ENCODE assay signal across 8 mouse cellular contexts in the genomic region with DNA sequence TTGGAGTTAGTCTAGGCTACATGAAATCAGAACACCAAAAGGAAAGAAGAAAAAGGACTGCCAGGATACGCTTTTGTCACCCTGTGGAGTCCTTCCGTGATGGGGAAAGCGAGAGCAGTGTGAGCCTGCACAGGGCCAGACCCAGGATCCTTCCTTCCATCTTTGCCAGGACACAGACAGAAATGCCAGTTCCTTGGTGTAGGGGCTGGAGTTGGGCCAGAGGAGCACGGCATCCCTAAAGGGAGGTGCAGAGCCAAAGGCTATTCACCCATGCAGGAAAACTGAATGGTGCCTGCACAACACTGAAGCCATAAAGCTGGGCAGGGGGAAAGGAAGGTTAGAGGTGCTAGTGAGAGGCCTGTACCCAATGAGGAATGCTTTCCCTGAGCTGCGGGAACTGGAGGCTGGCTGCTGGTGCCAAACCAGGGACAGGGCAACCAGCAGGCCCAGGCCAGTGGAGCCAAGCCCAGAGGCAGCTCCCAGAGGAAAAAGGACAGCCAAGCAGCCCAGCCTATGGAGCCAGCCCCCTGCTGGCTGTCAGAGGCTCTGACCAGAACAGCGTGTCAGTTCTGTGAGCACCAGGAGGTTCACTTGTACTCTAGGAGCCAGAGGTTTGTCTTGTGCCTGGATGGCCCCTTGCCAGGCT. TPM values are rescaled to one million over a fixed set of nuclear protein-coding genes. Genes with fewer than 3 reads are reported as not detected.
A peak's percentile ranks its signal among the peaks of the same experiment; 100 is the strongest.
DNase-seq lines count a peak whose midpoint lies in the region; ATAC-seq and TF ChIP-seq lines count a peak whose summit lies in the region.

No protein-coding gene starts in this region.

- H3K27me3 ChIP-seq in hindbrain, embryonic 11.5 days (ENCODE audit: control insufficient read depth, insufficient read depth, low read length), result no peaks in the 10 kb centered on the region
- H3K27me3 ChIP-seq in limb, embryonic 14.5 days (ENCODE audit: control insufficient read depth, insufficient read depth, low read length), result no peaks in the 10 kb centered on the region
- H3K27me3 ChIP-seq in midbrain, embryonic 13.5 days, result no peaks in the 10 kb centered on the region

- H3K36me3 ChIP-seq in hindbrain, embryonic 11.5 days (ENCODE audit: control insufficient read depth, insufficient read depth, low read length), result no peaks in the 10 kb centered on the region
- H3K36me3 ChIP-seq in limb, embryonic 14.5 days (ENCODE audit: control insufficient read depth, insufficient read depth, low read length), result no peaks in the 10 kb centered on the region
- no peaks in the 10 kb centered on the region for H3K36me3 ChIP-seq in midbrain, embryonic 13.5 days

- no peak overlapping the region for H3K4me2 ChIP-seq in hindbrain, embryonic 11.5 days (replicated peaks; ENCODE audit: low read depth, low read length)
- no peak overlapping the region for H3K4me2 ChIP-seq in limb, embryonic 14.5 days (replicated peaks; ENCODE audit: low read depth, low read length, severe bottlenecking)
- no peak overlapping the region for H3K4me2 ChIP-seq in midbrain, embryonic 13.5 days (replicated peaks)

- no peak for TF ChIP-seq POLR2A in limb, embryonic 14.5 days (IDR thresholded peaks at IDR 0.05; ENCODE audit: borderline replicate concordance, extremely low read depth, insufficient read depth, insufficient read length)

- no peak overlapping the region for H3K4me3 ChIP-seq in left cerebral cortex, adult 2 months
- no peak overlapping the region for H3K4me3 ChIP-seq in hindbrain, embryonic 11.5 days (ENCODE audit: low read depth, low read length)
- no peak overlapping the region for H3K4me3 ChIP-seq in limb, embryonic 14.5 days (replicated peaks; ENCODE audit: low read length)
- no peak overlapping the region for H3K4me3 ChIP-seq in midbrain, embryonic 13.5 days (replicated peaks)

- no peaks in the 10 kb centered on the region for H3K9me3 ChIP-seq in hindbrain, embryonic 11.5 days (ENCODE audit: control insufficient read depth, low read length)
- no peaks in the 10 kb centered on the region for H3K9me3 ChIP-seq in limb, embryonic 14.5 days (ENCODE audit: control insufficient read depth, low read length)
- H3K9me3 ChIP-seq in midbrain, embryonic 13.5 days, result no peaks in the 10 kb centered on the region

- H3K27ac ChIP-seq in left cerebral cortex, adult 2 months, result no peak overlapping the region
- no peak overlapping the region for H3K27ac ChIP-seq in hindbrain, embryonic 11.5 days (ENCODE audit: low read depth, low read length)
- no peak overlapping the region for H3K27ac ChIP-seq in limb, embryonic 14.5 days (replicated peaks; ENCODE audit: low read depth, low read length)
- H3K27ac ChIP-seq in midbrain, embryonic 13.5 days, result peak overlapping the region; percentile 42; the same call in 1 of the 2 replicates

- intact Hi-C loops in left cerebral cortex, adult 2 months (cut with DNase I), result no loop called here

- H3K4me1 ChIP-seq in hindbrain, embryonic 11.5 days (replicated peaks; ENCODE audit: control insufficient read depth, insufficient read depth, low read length), result 0 out of 2 replicates have a peak, but pooled peaks cover 2% of the 10 kb centered on the region
- H3K4me1 ChIP-seq in limb, embryonic 14.5 days (ENCODE audit: control insufficient read depth, insufficient read depth, low read length), result no peaks in the 10 kb centered on the region
- H3K4me1 ChIP-seq in midbrain, embryonic 13.5 days (replicated peaks), result peaks cover 16% of the 10 kb centered on the region

- no peak for DNase-seq in left cerebral cortex, adult 2 months (ENCODE audit: extremely low spot score in 1 of 2, low spot score in 2 of 2)
- no peak for DNase-seq in left cerebral cortex, adult 8-10 months (ENCODE audit: low spot score in 2 of 2)
- peak; percentile 41 for DNase-seq in cerebellum, adult 11-12 months
- peak; percentile 52 for DNase-seq in gastrocnemius, adult 18-20 months (ENCODE audit: low spot score)
- DNase-seq in hindbrain, embryonic 11.5 days (ENCODE audit: low spot score), result peak; percentile 51
- peak; percentile 24 for DNase-seq in limb, embryonic 14.5 days (ENCODE audit: low spot score)

- ATAC-seq in hindbrain, embryonic 11.5 days (ENCODE audit: low FRiP score), result peak; percentile 54; the same call in 1 of the 2 replicates
- ATAC-seq in limb, embryonic 14.5 days (ENCODE audit: low FRiP score, low read depth), result peak; percentile 60
- peak; percentile 72 for ATAC-seq in midbrain, embryonic 13.5 days
- ATAC-seq in inflammation-experienced regulatory T-cells, adult 6 months, result no peak

- TF ChIP-seq CTCF in left cerebral cortex, adult 2 months (IDR thresholded peaks at IDR 0.05), result peak; percentile 58

- 57% methylated on average over 6 of the region's 6 CpGs for WGBS in hindbrain, embryonic 11.5 days
- WGBS in limb, embryonic 14.5 days, result 53% methylated on average over 6 of the region's 6 CpGs
- WGBS in midbrain, embryonic 13.5 days, result 58% methylated on average over 6 of the region's 6 CpGs

- 0 out of 2 replicates have a peak overlapping the region, but pooled peaks have one; percentile 12 for H3K9ac ChIP-seq in hindbrain, embryonic 11.5 days (ENCODE audit: low read depth, low read length)
- no peak overlapping the region for H3K9ac ChIP-seq in limb, embryonic 14.5 days (ENCODE audit: low read depth, low read length, severe bottlenecking)
- H3K9ac ChIP-seq in midbrain, embryonic 13.5 days (replicated peaks), result no peak overlapping the region

RNA-seq across cellular contexts. Expression of gene Commd7, which starts 32.4 kb away (rescaled TPM):
- total RNA-seq in left cerebral cortex, adult 2 months (2021), result 10 to 100 TPM; 26.2 to 27.1 TPM
- 10 to 100 TPM; 26.1 to 31.6 (median 28.6) TPM for total RNA-seq in left cerebral cortex, adult 8-10 months (2022)
- 1 to 10 TPM; 9.6 to 9.7 TPM for total RNA-seq in gastrocnemius, adult 18-20 months (2021)
- 60.0 and 65.6 TPM in 2 replicates for polyA plus RNA-seq in hindbrain, embryonic 11.5 days (2014; fragmentation: Nextera tagmentation; extraction: Ambion mirVana)
- polyA plus RNA-seq in limb, embryonic 14.5 days (2012; rRNA removed), result 28.6 and 34.4 TPM in 2 replicates
- 70.4 and 75.5 TPM in 2 replicates for polyA plus RNA-seq in limb, embryonic 14.5 days (2014; fragmentation: Nextera tagmentation; extraction: Ambion mirVana)
- 84.6 and 87.2 TPM in 2 replicates for polyA plus RNA-seq in midbrain, embryonic 13.5 days (2015; fragmentation: Nextera tagmentation; extraction: Ambion mirVana)
- 100 to 1,000 TPM; 102 to 138 (median 121) TPM for polyA plus RNA-seq in inflammation-experienced regulatory T-cells, adult 6 months (2017; shearing (Covaris generic))

RNA-seq across cellular contexts. Expression of gene Dnmt3b, which starts 49.1 kb away (rescaled TPM):
- 1 to 10 TPM; 1.1 to 1.6 TPM for total RNA-seq in left cerebral cortex, adult 2 months (2021)
- total RNA-seq in left cerebral cortex, adult 8-10 months (2022), result 1 to 10 TPM in 3 of 4 experiments, under 1 TPM in 1; 0.57 to 1.5 (median 1.0) TPM
- under 1 TPM; 0.34 to 0.90 TPM for total RNA-seq in gastrocnemius, adult 18-20 months (2021)
- polyA plus RNA-seq in hindbrain, embryonic 11.5 days (2014; fragmentation: Nextera tagmentation; extraction: Ambion mirVana), result 9.9 and 10.3 TPM in 2 replicates
- 6.6 and 8.1 TPM in 2 replicates for polyA plus RNA-seq in limb, embryonic 14.5 days (2012; rRNA removed)
- polyA plus RNA-seq in limb, embryonic 14.5 days (2014; fragmentation: Nextera tagmentation; extraction: Ambion mirVana), result 7.3 and 8.3 TPM in 2 replicates
- polyA plus RNA-seq in midbrain, embryonic 13.5 days (2015; fragmentation: Nextera tagmentation; extraction: Ambion mirVana), result 5.0 and 5.4 TPM in 2 replicates
- 1 to 10 TPM; 1.5 to 4.8 (median 3.7) TPM for polyA plus RNA-seq in inflammation-experienced regulatory T-cells, adult 6 months (2017; shearing (Covaris generic))

Comparison
In these comparisons a context has a peak if more than half of its experiments do, and no peak if none do; other contexts are left out.
1. DNase-seq: peak in cerebellum, adult 11-12 months (single experiment), gastrocnemius, adult 18-20 months (single experiment), hindbrain, embryonic 11.5 days (single experiment) and limb, embryonic 14.5 days (single experiment); none in left cerebral cortex, adult 2 months (0 of 2) and left cerebral cortex, adult 8-10 months (0 of 2).